Mouse (Mus musculus) erythroblast, embryonic 14.5 days (primary cell): Measurements from ENCODE around the gene Magi2.

ENCODE experiments used
- GATA1 ChIP-seq: IDR thresholded peaks from 2 replicates; pipeline ENCODE4 v1.6.1; 2012; ENCODE audit warnings: low read length, inconsistent platforms, mixed read lengths
- TAL1 ChIP-seq: IDR thresholded peaks from 3 replicates; pipeline ENCODE4 v1.6.1; 2012; ENCODE audit warnings: low read length, inconsistent platforms, mixed read lengths

- TF ChIP-seq GATA1: no peak
- no peak for TF ChIP-seq TAL1
These were observed 1282.8 kb downstream of the Magi2 start for GRCm38 (mm10) chr5:20509606-20510005.
